Mouse (Mus musculus): ENCODE measurements around the gene Inafm1. TPM values are rescaled to one million over a fixed set of nuclear protein-coding genes. Genes with fewer than 3 reads are reported as not detected.

Gene Inafm1
- total RNA-seq, 1 experiment: 2.1 TPM

GRCm38 (mm10) chr7:16315222-16315759 is 41.9 kb upstream of the Inafm1 start:
- peaks cover 21% of the 10 kb centered on the region for H3K36me3 ChIP-seq (ENCODE audit: control insufficient read depth, insufficient read depth, low read length, poor library complexity, severe bottlenecking)
- peaks cover 3 to 21% of the 10 kb centered on the region in 2 experiments; a peak in 2 of 4 replicates for H3K4me1 ChIP-seq (ENCODE audit: control insufficient read depth in 2 of 2, insufficient read depth in 2 of 2, low read length in 2 of 2, poor library complexity in 1 of 2)
- no peak overlapping the region for H3K4me3 ChIP-seq (ENCODE audit: insufficient read depth in 1 of 2, low read depth in 1 of 2, low read length in 2 of 2, poor library complexity in 1 of 2, severe bottlenecking in 1 of 2)
- no peak overlapping the region; the same call in 1 of the 2 replicates for H3K27ac ChIP-seq (ENCODE audit: insufficient read depth, low read depth, low read length, poor library complexity, severe bottlenecking)
- no peak overlapping the region for H3K9ac ChIP-seq (ENCODE audit: insufficient read depth, low read depth, low read length, poor library complexity, severe bottlenecking)
- in situ Hi-C loops (cut with MboI; ENCODE audit: low sequenced_read_pairs in 2 of 2, unreplicated experiment in 2 of 2): no loop called here
- no peak for DNase-seq (ENCODE audit: low read depth, low spot score)
- H3K9me3 ChIP-seq (ENCODE audit: control insufficient read depth, insufficient read depth, low read depth, low read length): no peaks in the 10 kb centered on the region
- TF ChIP-seq HCFC1 (IDR thresholded peaks at IDR 0.05; ENCODE audit: borderline replicate concordance, insufficient read depth, low read length): no peak
- TF ChIP-seq ZNF384 (IDR thresholded peaks at IDR 0.05; ENCODE audit: low read depth, low read length): peak; percentile 73; the same call in 1 of the 2 replicates

DNA sequence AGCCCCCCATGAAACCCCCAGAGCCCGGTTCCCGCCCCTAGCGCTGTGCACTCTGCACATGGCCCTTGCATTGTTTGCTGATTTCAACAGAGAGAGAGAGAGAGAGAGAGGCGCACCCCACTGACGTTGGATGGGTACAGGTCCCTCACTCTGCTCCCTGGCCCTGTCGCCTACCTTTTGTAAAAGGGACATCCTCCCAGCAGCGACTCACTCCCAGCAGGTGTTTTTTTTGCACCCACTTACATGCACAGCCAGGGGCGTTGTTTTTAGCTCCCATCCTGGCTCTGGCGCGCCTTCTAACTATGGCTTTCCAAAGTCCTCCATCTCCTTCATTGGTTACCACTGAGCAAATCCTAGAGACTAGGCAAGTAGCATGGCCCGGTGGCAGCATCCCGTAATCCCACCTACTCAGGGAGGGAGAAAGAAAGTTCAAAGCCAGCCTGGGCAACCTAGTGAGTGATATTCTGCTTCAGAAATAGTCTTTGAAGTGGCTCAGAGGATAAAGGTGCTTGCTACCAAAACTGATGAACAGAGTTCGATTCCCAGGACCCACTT is 40.9 kb upstream of the Inafm1 start:
- DNase-seq (ENCODE audit: low read depth, low spot score): no peak
- Histone ChIP-seq H3K36me3 (ENCODE audit: control insufficient read depth, insufficient read depth, low read length, poor library complexity, severe bottlenecking) (peaks cover 21% of the 10 kb centered on the region), H3K9ac (ENCODE audit: insufficient read depth, low read depth, low read length, poor library complexity, severe bottlenecking) (peak overlapping the region; percentile 81), H3K27ac (ENCODE audit: insufficient read depth, low read depth, low read length, poor library complexity, severe bottlenecking) (peak overlapping the region; percentile 53; the same call in 1 of the 2 replicates), H3K4me3 (ENCODE audit: insufficient read depth in 1 of 2, low read depth in 1 of 2, low read length in 2 of 2, poor library complexity in 1 of 2, severe bottlenecking in 1 of 2) (peak overlapping the region; percentile 94 to 99), H3K9me3 (ENCODE audit: control insufficient read depth, insufficient read depth, low read depth, low read length) (no peaks in the 10 kb centered on the region), H3K4me1 (ENCODE audit: control insufficient read depth in 2 of 2, insufficient read depth in 2 of 2, low read length in 2 of 2, poor library complexity in 1 of 2) (peaks cover 3 to 21% of the 10 kb centered on the region in 2 experiments; a peak in 2 of 4 replicates)
- in situ Hi-C loops (cut with MboI; ENCODE audit: low sequenced_read_pairs in 2 of 2, unreplicated experiment in 2 of 2): no loop called here
- TF ChIP-seq ZNF384 (IDR thresholded peaks at IDR 0.05; ENCODE audit: low read depth, low read length) (no peak), ZC3H11A (IDR thresholded peaks at IDR 0.05; ENCODE audit: borderline replicate concordance, low read depth, low read length) (no peak)

DNA sequence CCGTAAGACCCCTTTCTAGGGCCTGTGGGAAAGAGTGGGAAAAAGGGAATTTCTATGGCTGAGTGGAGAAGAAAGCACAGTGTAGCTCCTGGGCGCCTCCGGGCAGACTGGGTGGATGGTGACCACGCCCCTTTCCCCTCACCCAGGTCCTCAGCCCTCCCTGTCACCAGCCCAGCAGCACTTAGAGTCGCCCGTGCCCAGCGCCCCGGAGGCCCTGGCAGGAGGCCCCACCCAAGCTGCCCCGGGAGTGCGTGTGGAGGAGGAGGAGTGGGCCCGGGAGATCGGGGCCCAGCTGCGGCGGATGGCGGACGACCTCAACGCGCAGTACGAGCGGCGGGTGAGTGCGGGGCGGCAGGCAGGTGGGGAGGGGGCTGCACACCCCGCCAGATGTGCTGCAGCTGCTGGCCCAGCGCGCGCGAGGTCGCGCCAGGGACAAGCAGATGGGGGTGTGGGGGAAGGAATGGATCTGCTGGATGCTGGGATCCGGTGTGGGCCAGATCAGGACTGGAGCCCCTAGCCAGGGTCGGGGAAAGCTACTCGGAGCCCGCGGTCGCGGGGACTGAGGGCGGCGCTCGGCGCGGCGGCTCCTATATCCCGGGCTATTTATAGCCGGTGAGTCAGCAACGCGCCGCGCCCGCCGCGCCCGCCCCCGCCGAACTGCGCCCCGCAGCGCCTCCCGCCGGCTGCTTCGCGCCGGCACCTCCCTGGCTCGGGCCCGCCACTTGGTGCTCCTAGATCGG is 40.2 kb upstream of the Inafm1 start:
- no peak for DNase-seq (ENCODE audit: low read depth, low spot score)
- no peaks in the 10 kb centered on the region for H3K9me3 ChIP-seq (ENCODE audit: control insufficient read depth, insufficient read depth, low read depth, low read length)
- H3K4me3 ChIP-seq (ENCODE audit: insufficient read depth in 1 of 2, low read depth in 1 of 2, low read length in 2 of 2, poor library complexity in 1 of 2, severe bottlenecking in 1 of 2): peak overlapping the region; percentile 94 to 99
- H3K27ac ChIP-seq (ENCODE audit: insufficient read depth, low read depth, low read length, poor library complexity, severe bottlenecking): peak overlapping the region; percentile 53
- no peak for TF ChIP-seq ZNF384 (IDR thresholded peaks at IDR 0.05; ENCODE audit: low read depth, low read length)
- TF ChIP-seq HCFC1 (IDR thresholded peaks at IDR 0.05; ENCODE audit: borderline replicate concordance, insufficient read depth, low read length): 0 out of 2 replicates have a peak, but pooled peaks have one; percentile 36
- TF ChIP-seq MAFK (IDR thresholded peaks at IDR 0.05; ENCODE audit: insufficient read depth, low read depth, low read length): no peak
- no peak for TF ChIP-seq ZC3H11A (IDR thresholded peaks at IDR 0.05; ENCODE audit: borderline replicate concordance, low read depth, low read length)
- no peak for TF ChIP-seq CHD2 (IDR thresholded peaks at IDR 0.05; ENCODE audit: low read depth, low read length)
- peak overlapping the region; percentile 81 for H3K9ac ChIP-seq (ENCODE audit: insufficient read depth, low read depth, low read length, poor library complexity, severe bottlenecking)
- H3K4me1 ChIP-seq (ENCODE audit: control insufficient read depth in 2 of 2, insufficient read depth in 2 of 2, low read length in 2 of 2, poor library complexity in 1 of 2): peaks cover 3 to 26% of the 10 kb centered on the region in 2 experiments; a peak in 2 of 4 replicates
- H3K36me3 ChIP-seq (ENCODE audit: control insufficient read depth, insufficient read depth, low read length, poor library complexity, severe bottlenecking): peaks cover 21% of the 10 kb centered on the region
- in situ Hi-C loops (cut with MboI; ENCODE audit: low sequenced_read_pairs in 2 of 2, unreplicated experiment in 2 of 2): no loop called here

- no peak for TF ChIP-seq HCFC1 (IDR thresholded peaks at IDR 0.05; ENCODE audit: borderline replicate concordance, insufficient read depth, low read length)
- TF ChIP-seq ZNF384 (IDR thresholded peaks at IDR 0.05; ENCODE audit: low read depth, low read length): no peak
- no peak for TF ChIP-seq ZC3H11A (IDR thresholded peaks at IDR 0.05; ENCODE audit: borderline replicate concordance, low read depth, low read length)
- no peak for TF ChIP-seq MAFK (IDR thresholded peaks at IDR 0.05; ENCODE audit: insufficient read depth, low read depth, low read length)
- no peak for TF ChIP-seq CHD2 (IDR thresholded peaks at IDR 0.05; ENCODE audit: low read depth, low read length)
- Histone ChIP-seq H3K4me1 (ENCODE audit: control insufficient read depth in 2 of 2, insufficient read depth in 2 of 2, low read length in 2 of 2, poor library complexity in 1 of 2) (peaks cover 4 to 28% of the 10 kb centered on the region in 2 experiments; a peak in 2 of 4 replicates), H3K9me3 (ENCODE audit: control insufficient read depth, insufficient read depth, low read depth, low read length) (no peaks in the 10 kb centered on the region), H3K9ac (ENCODE audit: insufficient read depth, low read depth, low read length, poor library complexity, severe bottlenecking) (peak overlapping the region; percentile 62; the same call in 1 of the 2 replicates), H3K4me3 (ENCODE audit: insufficient read depth in 1 of 2, low read depth in 1 of 2, low read length in 2 of 2, poor library complexity in 1 of 2, severe bottlenecking in 1 of 2) (peak overlapping the region; percentile 94 to 99), H3K27ac (ENCODE audit: insufficient read depth, low read depth, low read length, poor library complexity, severe bottlenecking) (no peak overlapping the region; the same call in 1 of the 2 replicates), H3K36me3 (ENCODE audit: control insufficient read depth, insufficient read depth, low read length, poor library complexity, severe bottlenecking) (peaks cover 18% of the 10 kb centered on the region)
- no peak for DNase-seq (ENCODE audit: low read depth, low spot score)
- in situ Hi-C loops (cut with MboI; ENCODE audit: low sequenced_read_pairs in 2 of 2, unreplicated experiment in 2 of 2): no loop called here
Measured at GRCm38 (mm10) chr7:16312672-16313311, 39.4 kb upstream of the Inafm1 start.
